In genomic region chr19:6058966-6059365, GRCm38 (mm10) we compare ENCODE assay signal across 1 mouse cellular context.
TF ChIP-seq lines count a peak whose summit lies in the region.

No protein-coding gene starts in this region.

TF ChIP-seq in MEL, 35 proteins besides CTCF, POLR2A, EP300 and RAD21:
- TF ChIP-seq KAT2A (conservative IDR thresholded peaks at IDR 0.05; ENCODE audit: low read depth, low read length), result no peak
- no peak for TF ChIP-seq POLR2AphosphoS5 (IDR thresholded peaks at IDR 0.05; ENCODE audit: borderline replicate concordance, low read depth, low read length)
- TF ChIP-seq RCOR1 (IDR thresholded peaks at IDR 0.05; ENCODE audit: low read depth, low read length), result no peak
- no peak for TF ChIP-seq POLR2AphosphoS2 (IDR thresholded peaks at IDR 0.05; ENCODE audit: low read length)
- TF ChIP-seq HCFC1 (IDR thresholded peaks at IDR 0.05; ENCODE audit: low read depth, low read length), result no peak
